Mouse (Mus musculus) left cerebral cortex, postnatal 10 days (tissue): ENCODE data around the gene Gm11037. TPM values are rescaled to one million over a fixed set of nuclear protein-coding genes. Genes with fewer than 3 reads are reported as not detected.
A peak's percentile ranks its signal among the peaks of the same experiment; 100 is the strongest.

Experiments used
- DNase-seq, 2 experiments: peaks; one replicate each; pipeline ENCODE4 v3.0.0; 2021 to 2022; ENCODE audit warnings: low spot score in 2 of 2, mixed read lengths in 1 of 2; ENCODE audit errors: extremely low spot score in 1 of 2
- intact Hi-C: fragments of 180-260 bp; cut with DNase I; formaldehyde crosslinking; loops from one replicate; pipeline ENCODE4 v1.15.1; 2025
- total RNA-seq, 2 experiments: library from RNA; stranded (reverse); gene quantifications; 2 replicates each; pipeline ENCODE4 v1.2.3; 2021

Gm11037 gene
- total RNA-seq, 2 experiments from 2014 or later: not detected

DNA sequence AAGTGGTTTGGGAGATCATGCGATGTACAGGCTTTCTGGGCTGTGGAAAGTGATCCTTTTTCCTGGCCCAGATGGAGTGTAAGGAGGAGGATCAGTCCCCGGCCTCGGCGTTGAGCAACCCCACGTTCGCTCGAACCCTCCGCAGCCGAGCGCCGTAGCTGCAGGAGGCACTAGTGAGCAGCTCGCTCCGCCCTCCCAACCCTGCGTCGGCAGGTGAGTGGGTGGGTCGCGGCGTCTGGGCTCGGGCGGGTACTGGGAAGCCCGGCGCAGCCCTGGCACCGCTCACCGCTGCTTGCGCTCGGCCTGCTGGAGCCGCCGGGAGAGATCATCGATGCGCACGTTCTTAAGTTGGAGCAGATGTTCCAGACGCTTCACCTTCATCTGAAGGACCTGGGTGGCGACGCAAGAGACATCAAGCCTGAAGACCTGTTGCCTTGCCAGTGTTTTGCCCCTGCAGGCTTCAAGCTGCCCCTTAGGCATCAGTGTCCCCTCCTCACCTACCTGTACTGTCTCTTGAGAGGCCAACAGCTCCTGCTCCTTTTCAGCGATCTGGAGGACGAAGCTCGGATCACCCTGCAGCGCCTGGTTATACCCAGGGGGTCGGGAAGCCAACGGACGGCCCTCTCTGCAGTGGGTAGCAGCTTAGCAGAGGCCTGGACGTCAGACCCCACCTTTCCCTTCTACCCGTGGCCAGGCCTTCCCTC is 38.3 kb downstream of the Gm11037 start:
- peak; percentile 48 to 84 for DNase-seq
- intact Hi-C loops: no loop called here

GRCm38 (mm10) chr2:131172322-131172721 is 39.0 kb downstream of the Gm11037 start:
- intact Hi-C loops: no loop called here
- no peak for DNase-seq

DNA sequence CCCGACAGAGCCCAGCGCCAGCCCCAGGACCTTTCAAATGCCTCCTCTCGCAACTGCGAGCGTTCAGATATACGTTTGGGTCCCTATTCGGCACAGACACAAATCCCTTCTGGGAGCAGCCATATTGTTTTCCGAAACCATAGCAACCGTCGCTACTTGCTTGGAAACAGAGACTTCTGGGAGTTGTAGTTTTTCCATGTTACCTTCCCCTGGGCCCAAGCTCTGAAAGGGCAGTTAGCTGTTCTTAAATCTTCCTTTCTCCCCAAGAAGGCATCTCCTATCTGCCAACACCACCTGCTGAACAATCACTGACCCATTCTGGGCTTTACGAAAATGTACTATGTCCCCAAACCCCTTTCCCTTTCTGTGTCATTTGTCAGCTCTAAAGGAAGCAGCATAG is 41.4 kb downstream of the Gm11037 start:
- peak; percentile 47 to 74 for DNase-seq
- intact Hi-C loops: loop anchor here (5.0 kb wide), 1 partner anchor 88 kb away; the partner anchor contains the start of gene Pank2

GRCm38 (mm10) chr2:131175286-131175944 is 42.1 kb downstream of the Gm11037 start:
- intact Hi-C loops: loop anchor here (5.0 kb wide), 1 partner anchor 87 kb away; the partner anchor contains the start of gene Pank2
- DNase-seq: no peak

- DNase-seq: no peak
- intact Hi-C loops: loop anchor here (5.0 kb wide), 1 partner anchor 86 kb away; the partner anchor contains the start of gene Pank2
Observed at GRCm38 (mm10) chr2:131175945-131176309, 42.6 kb downstream of the Gm11037 start.

- no peak for DNase-seq
- intact Hi-C loops: loop anchor here (5.0 kb wide), 1 partner anchor 86 kb away; the partner anchor contains the start of gene Pank2
Observed at GRCm38 (mm10) chr2:131176491-131176890, 43.2 kb downstream of the Gm11037 start.

- intact Hi-C loops: loop anchor here (5.0 kb wide), 1 partner anchor 84 kb away; the partner anchor contains the start of gene Pank2
Observed at GRCm38 (mm10) chr2:131177932-131178331, 44.6 kb downstream of the Gm11037 start.

GRCm38 (mm10) chr2:131178828-131179245 is 45.5 kb downstream of the Gm11037 start:
- DNase-seq: peak in 1 of 2 experiments; percentile 58
- intact Hi-C loops: loop anchor here (5.0 kb wide), 1 partner anchor 83 kb away; the partner anchor contains the start of gene Pank2

More at GRCm38 (mm10) chr2:131177932-131178331, 44.6 kb downstream of the Gm11037 start:
- no peak for DNase-seq

- intact Hi-C loops: loop anchor here (5.0 kb wide), 1 partner anchor 83 kb away; the partner anchor contains the start of gene Pank2
- peak; percentile 56 to 88 for DNase-seq
Observed at GRCm38 (mm10) chr2:131179246-131179886, 46.1 kb downstream of the Gm11037 start.

- intact Hi-C loops: loop anchor here (5.0 kb wide), 1 partner anchor 82 kb away; the partner anchor contains the start of gene Pank2
- peak; percentile 76 to 92 for DNase-seq
Observed at GRCm38 (mm10) chr2:131179990-131180587, 46.8 kb downstream of the Gm11037 start, which contains the start of gene Cenpb. TSS of gene Cenpb (minus strand) at chr2:131180067.

Other genes with a start within 250 kb of the Gm11037 start
- 10 to 100 TPM; 71.8 to 77.5 TPM for gene 4930402H24Rik, start 227.1 kb upstream of the Gm11037 start, total RNA-seq
- gene Atrn, start 227.0 kb upstream of the Gm11037 start, total RNA-seq: 100 to 1,000 TPM; 117 to 120 TPM
- 10 to 100 TPM; 36.0 to 37.5 TPM for gene Gfra4, start 90.4 kb upstream of the Gm11037 start, total RNA-seq
- 1 to 10 TPM; 1.5 to 1.6 TPM for gene Adam33, start 69.7 kb upstream of the Gm11037 start, total RNA-seq
- under 1 TPM; 0.39 to 0.57 TPM for gene Siglec1, start 46.7 kb upstream of the Gm11037 start, total RNA-seq
- gene Hspa12b, start 6.2 kb upstream of the Gm11037 start, total RNA-seq: 10 to 100 TPM in 1 of 2 experiments, 1 to 10 TPM in 1; 9.8 to 11.0 TPM
- gene 1700037H04Rik, start 26.6 kb downstream of the Gm11037 start, total RNA-seq: 10 to 100 TPM; 69.3 to 74.2 TPM
- gene Cenpb, start 46.6 kb downstream of the Gm11037 start, total RNA-seq: 10 to 100 TPM; 93.6 to 97.1 TPM
- 10 to 100 TPM; 17.0 to 17.2 TPM for gene Cdc25b, start 53.5 kb downstream of the Gm11037 start, total RNA-seq
- 10 to 100 TPM; 17.4 to 18.6 TPM for gene Spef1, start 53.8 kb downstream of the Gm11037 start, total RNA-seq
- gene Ap5s1, start 73.6 kb downstream of the Gm11037 start, total RNA-seq: 10 to 100 TPM; 21.2 to 23.6 TPM
- 1 to 10 TPM; 4.4 to 4.9 TPM for gene Mavs, start 100.6 kb downstream of the Gm11037 start, total RNA-seq
- 10 to 100 TPM; 51.9 to 57.1 TPM for gene Pank2, start 129.0 kb downstream of the Gm11037 start, total RNA-seq
- gene Rnf24, start 219.4 kb downstream of the Gm11037 start, total RNA-seq: 10 to 100 TPM; 27.6 to 29.0 TPM